Mouse (Mus musculus) CH12.LX (cell line): ENCODE measurements at regions not wholly inside any gene's neighbourhood (a gene's known extent, or its start where the extent isn't known, plus 50 kb on each side); places are given as distances from the start of the nearest gene placed in this dataset.

ENCODE experiments used
- DNase-seq: peaks from one replicate; pipeline ENCODE4 v3.0.0-alpha.2; 2013; ENCODE audit errors: extremely low read depth
- H3K27ac ChIP-seq: 2 replicates; pipeline ENCODE4 v1.5.1; 2012; ENCODE audit warnings: low read depth, mild to moderate bottlenecking, control low read depth, moderate library complexity; ENCODE audit not compliant: insufficient read depth
- H3K27me3 ChIP-seq: replicated peaks from 2 replicates; pipeline ENCODE3; 2012; ENCODE audit warnings: inconsistent platforms
- H3K36me3 ChIP-seq, 2 experiments: replicated peaks in 1 of 2; 2 replicates each; pipeline versions ENCODE3 to v1.6.1; 2012; ENCODE audit warnings: inconsistent platforms in 1 of 2, low read length in 1 of 2, mild to moderate bottlenecking in 1 of 2, mixed read lengths in 1 of 2, moderate library complexity in 1 of 2; ENCODE audit not compliant: control insufficient read depth in 1 of 2, insufficient read depth in 1 of 2
- H3K4me1 ChIP-seq, 2 experiments: 2 replicates each; pipeline ENCODE4 v1.6.1; 2012; ENCODE audit warnings: inconsistent platforms in 1 of 2, moderate library complexity in 1 of 2; ENCODE audit not compliant: insufficient read depth in 2 of 2, control insufficient read depth in 1 of 2
- H3K4me2 ChIP-seq: 2 replicates; pipeline ENCODE4 v1.6.1; 2012; ENCODE audit warnings: low read depth, mild to moderate bottlenecking, control low read depth; ENCODE audit not compliant: poor library complexity, insufficient read depth, severe bottlenecking
- H3K4me3 ChIP-seq, 3 experiments: fragments of 150-350 bp in 1 of 3; sonication (generic) in 1 of 3; replicated peaks in 1 of 3; 2 replicates each; pipeline versions ENCODE3 to v1.5.1; 2011 to 2012; ENCODE audit warnings: low read depth in 2 of 3, low read length in 2 of 3, mild to moderate bottlenecking in 2 of 3, moderate library complexity in 2 of 3, control low read depth in 1 of 3, improper control_type of control experiment in 1 of 3, inconsistent platforms in 1 of 3, mixed read lengths in 1 of 3; ENCODE audit not compliant: poor library complexity in 1 of 3
- H3K79me2 ChIP-seq: replicated peaks from 2 replicates; pipeline ENCODE4 v1.6.1; 2012; ENCODE audit warnings: mild to moderate bottlenecking, moderate library complexity; ENCODE audit not compliant: control insufficient read depth, poor library complexity, insufficient read depth, severe bottlenecking; ENCODE audit errors: extremely low read depth
- H3K9ac ChIP-seq: 2 replicates; pipeline ENCODE4 v1.6.1; 2012; ENCODE audit warnings: low read depth, mild to moderate bottlenecking, control low read depth, moderate library complexity; ENCODE audit not compliant: insufficient read depth
- H3K9me3 ChIP-seq: replicated peaks from 2 replicates; pipeline ENCODE3; 2012; ENCODE audit warnings: low read length, inconsistent platforms, mixed read lengths
- EP300 ChIP-seq: IDR thresholded peaks from 2 replicates; pipeline ENCODE4 v1.6.1; 2011; ENCODE audit warnings: low read length, improper control_type of control experiment
- ETS1 ChIP-seq: conservative IDR thresholded peaks from 2 replicates; pipeline ENCODE4 v1.6.1; 2012; ENCODE audit warnings: low read depth, mild to moderate bottlenecking, inconsistent platforms, low read length, improper control_type of control experiment, moderate library complexity
- HCFC1 ChIP-seq: IDR thresholded peaks from 2 replicates; pipeline ENCODE4 v1.6.1; 2012; ENCODE audit warnings: low read depth, mild to moderate bottlenecking, inconsistent platforms, low read length, improper control_type of control experiment
- IRF4 ChIP-seq: IDR thresholded peaks from 2 replicates; pipeline ENCODE4 v1.6.1; 2014; ENCODE audit warnings: low read depth, mild to moderate bottlenecking, inconsistent platforms, low read length, improper control_type of control experiment
- JUN ChIP-seq: IDR thresholded peaks from 2 replicates; pipeline ENCODE4 v1.6.1; 2011; ENCODE audit warnings: low read depth, mild to moderate bottlenecking, low read length, improper control_type of control experiment, moderate library complexity; ENCODE audit not compliant: insufficient read depth
- JUND ChIP-seq: conservative IDR thresholded peaks from 2 replicates; pipeline ENCODE4 v1.6.1; 2011; ENCODE audit warnings: low read depth, low read length, improper control_type of control experiment
- KAT2A ChIP-seq: IDR thresholded peaks from 2 replicates; pipeline ENCODE4 v1.6.1; 2012; ENCODE audit warnings: low read length, improper control_type of control experiment, inconsistent platforms; ENCODE audit not compliant: insufficient replicate concordance
- MAX ChIP-seq: IDR thresholded peaks from 2 replicates; pipeline ENCODE4 v1.6.1; 2011; ENCODE audit warnings: low read length, improper control_type of control experiment
- MYC ChIP-seq: IDR thresholded peaks from 2 replicates; pipeline ENCODE4 v1.6.1; 2011; ENCODE audit warnings: low read depth, mild to moderate bottlenecking, improper control_type of control experiment, low read length
- PAX5 ChIP-seq: IDR thresholded peaks from 2 replicates; pipeline ENCODE4 v1.6.1; 2012; ENCODE audit warnings: low read length, inconsistent platforms, mixed read lengths
- POLR2AphosphoS2 ChIP-seq: IDR thresholded peaks from 2 replicates; pipeline ENCODE4 v1.6.1; 2011; ENCODE audit warnings: low read depth, low read length, improper control_type of control experiment
- RCOR1 ChIP-seq: conservative IDR thresholded peaks from 2 replicates; pipeline ENCODE4 v1.6.1; 2012; ENCODE audit warnings: low read depth, mild to moderate bottlenecking, inconsistent platforms, low read length, improper control_type of control experiment
- TBP ChIP-seq: conservative IDR thresholded peaks from 2 replicates; pipeline ENCODE4 v1.6.1; 2011; ENCODE audit warnings: low read depth, low read length, improper control_type of control experiment
- ZC3H11A ChIP-seq: IDR thresholded peaks from 2 replicates; pipeline ENCODE4 v1.6.1; 2012; ENCODE audit warnings: low read depth, mild to moderate bottlenecking, inconsistent platforms, low read length, improper control_type of control experiment
- ZKSCAN1 ChIP-seq: IDR thresholded peaks from 2 replicates; pipeline ENCODE4 v1.6.1; 2012; ENCODE audit warnings: low read depth, inconsistent platforms, low read length, improper control_type of control experiment, borderline replicate concordance
- dilution Hi-C: fragments of 300-500 bp; cut with MboI; formaldehyde crosslinking; loops from 2 replicates; pipeline ENCODE4 v1.14.3; 2020; ENCODE audit warnings: low sequenced_read_pairs; ENCODE audit not compliant: extremely low pct_unique_long_range_greater_than_20kb, extremely low pct_ligation_motif_present
- in situ Hi-C: fragments of 300-500 bp; cut with MboI; formaldehyde crosslinking; loops from 3 replicates; pipeline ENCODE4 v1.14.3; 2019; ENCODE audit warnings: low sequenced_read_pairs, low pct_ligation_motif_present, low pct_unique_long_range_greater_than_20kb, mixed read lengths

DNA sequence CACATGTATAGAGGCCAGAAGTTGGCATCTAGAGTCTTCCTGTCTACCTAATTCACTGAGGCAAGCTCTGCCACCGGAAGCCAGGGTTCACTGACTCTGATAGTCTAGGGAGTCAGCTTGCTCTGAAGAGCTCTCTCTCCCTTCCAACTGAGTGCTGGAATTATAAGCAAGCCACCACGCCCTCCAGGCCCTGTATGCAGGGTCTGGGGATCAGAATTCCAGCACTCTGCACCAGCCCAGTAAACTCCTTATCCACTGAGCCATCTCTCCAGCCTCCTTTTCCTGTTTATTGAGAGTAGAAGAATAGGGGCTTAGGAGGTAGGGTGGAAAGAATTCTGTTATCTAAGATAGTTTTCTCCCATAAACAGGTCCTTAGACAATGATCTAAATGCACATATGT is 215.3 kb downstream of the Mreg start:
- Histone ChIP-seq H3K4me2 (no peak overlapping the region), H3K9ac (no peak overlapping the region), H3K9me3 (no peaks in the 10 kb centered on the region), H3K27me3 (no peaks in the 10 kb centered on the region), H3K4me1 (no peaks in the 10 kb centered on the region), H3K4me3 (no peak overlapping the region), H3K79me2 (no peaks in the 10 kb centered on the region), H3K36me3 (no peaks in the 10 kb centered on the region), H3K27ac (no peak overlapping the region)
- TF ChIP-seq JUN (no peak), ZC3H11A (no peak), KAT2A (no peak), MAX (no peak), HCFC1 (no peak), JUND (no peak), EP300 (no peak), POLR2AphosphoS2 (no peak), MYC (no peak), IRF4 (no peak), TBP (no peak)
- in situ Hi-C loops (no loop called here), dilution Hi-C loops (no loop called here)
- DNase-seq = no peak

GRCm38 (mm10) chr1:71996234-71996619 is 215.9 kb downstream of the Mreg start:
- no peak overlapping the region for H3K4me3 ChIP-seq
- TF ChIP-seq ETS1 (no peak), PAX5 (no peak), ZC3H11A (no peak), ZKSCAN1 (no peak), RCOR1 (no peak)
- in situ Hi-C loops (no loop called here), dilution Hi-C loops (no loop called here)
- peaks cover 0 to 5% of the 10 kb centered on the region in 2 experiments; a peak in 1 of 4 replicates for H3K4me1 ChIP-seq
- no peaks in the 10 kb centered on the region for H3K79me2 ChIP-seq
- no peak overlapping the region for H3K9ac ChIP-seq
- H3K9me3 ChIP-seq = no peaks in the 10 kb centered on the region
- DNase-seq = no peak
- no peak overlapping the region for H3K27ac ChIP-seq
- H3K36me3 ChIP-seq = no peaks in the 10 kb centered on the region
- no peak overlapping the region for H3K4me2 ChIP-seq
- H3K27me3 ChIP-seq = no peaks in the 10 kb centered on the region
